Mouse (Mus musculus): ENCODE measurements at regions not wholly inside any gene's neighbourhood (a gene's known extent, or its start where the extent isn't known, plus 50 kb on each side); places are given as distances from the start of the nearest gene placed in this dataset.

DNA sequence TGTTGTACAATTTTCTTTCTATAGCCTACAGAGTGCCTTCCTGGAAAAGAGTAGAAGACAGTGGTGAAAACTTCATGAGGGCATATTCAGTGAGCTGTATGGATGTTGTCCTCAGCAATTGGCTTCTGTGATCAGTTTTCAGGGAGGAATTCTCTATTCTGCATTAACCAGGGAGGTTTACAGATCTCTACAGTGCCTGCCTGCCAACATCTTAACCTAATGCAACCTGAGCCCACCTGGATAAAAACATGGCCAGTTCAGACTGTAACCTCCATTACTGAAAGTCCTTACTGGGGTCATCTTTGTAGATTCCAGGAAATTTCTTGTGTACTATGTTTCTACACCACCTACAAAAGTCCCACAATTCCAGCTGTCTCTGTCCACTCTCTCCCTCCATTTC, 791.4 kb upstream of the Nectin3 start:
- Histone ChIP-seq H3K36me3 (ENCODE audit: poor library complexity, severe bottlenecking) (no peaks in the 10 kb centered on the region), H3K4me2 (no peak overlapping the region), H3K27ac (no peak overlapping the region), H3K9me3 (replicated peaks) (no peaks in the 10 kb centered on the region), H3K4me3 (no peak overlapping the region), H3K4me1 (0 out of 2 replicates have a peak, but pooled peaks cover 6% of the 10 kb centered on the region), H3K9ac (no peak overlapping the region), H3K27me3 (no peaks in the 10 kb centered on the region)
- no peak for ATAC-seq

DNA sequence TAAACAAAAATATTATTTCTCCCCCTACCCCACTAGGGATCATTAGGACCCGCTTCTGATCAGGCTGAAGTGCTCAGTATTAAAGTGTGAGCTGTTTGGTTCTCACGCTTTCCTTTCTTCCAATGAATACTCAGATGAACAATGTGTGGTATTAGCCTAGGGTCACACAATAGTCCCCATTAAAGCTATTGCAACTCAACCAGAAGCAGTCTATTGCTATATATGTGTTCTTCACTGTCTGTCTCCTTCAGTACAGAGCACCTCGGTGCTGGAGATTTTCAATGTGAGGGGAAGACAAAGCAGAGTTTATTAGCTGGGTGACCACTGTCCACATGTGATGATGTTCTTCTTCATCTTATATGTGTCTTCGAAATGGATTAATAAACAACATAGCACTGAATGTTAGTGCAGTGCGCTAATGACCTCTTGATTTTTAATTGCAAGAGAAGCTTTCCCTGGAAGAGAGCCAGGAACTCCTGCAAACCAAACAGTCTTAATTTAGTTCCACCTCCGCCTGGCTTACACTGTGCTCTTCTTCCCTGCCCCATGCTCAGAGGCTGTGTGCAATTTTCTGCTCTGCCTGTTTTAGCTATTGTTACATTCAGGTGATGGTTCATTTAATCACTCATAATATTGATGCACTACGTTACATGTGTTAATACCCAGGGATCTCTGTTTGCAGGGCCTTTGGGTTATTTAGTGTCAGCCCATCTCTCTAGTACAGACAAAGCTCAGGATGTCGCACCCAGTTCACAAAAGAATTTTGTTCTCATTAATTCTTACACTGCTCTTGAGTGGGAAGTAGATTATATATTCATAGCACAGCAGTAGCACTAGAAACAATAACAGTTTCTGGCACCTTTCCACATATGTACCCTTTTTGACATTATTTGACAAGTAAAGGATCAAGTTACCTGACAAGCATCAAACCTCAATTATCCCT, 768.7 kb upstream of the Nectin3 start:
- H3K9ac ChIP-seq: no peak overlapping the region
- peak; percentile 92 for ATAC-seq
- H3K36me3 ChIP-seq (ENCODE audit: poor library complexity, severe bottlenecking): no peaks in the 10 kb centered on the region
- 0 out of 2 replicates have a peak overlapping the region, but pooled peaks have one; percentile 12 for H3K27ac ChIP-seq
- no peaks in the 10 kb centered on the region for H3K9me3 ChIP-seq (replicated peaks)
- peaks cover 14% of the 10 kb centered on the region for H3K4me1 ChIP-seq
- WGBS: 23% methylated on average over 8 of the region's 8 CpGs
- H3K27me3 ChIP-seq: no peaks in the 10 kb centered on the region
- H3K4me2 ChIP-seq: peak overlapping the region; percentile 16; the same call in 1 of the 2 replicates
- no peak overlapping the region for H3K4me3 ChIP-seq
